Mouse (Mus musculus) neural tube, postnatal 0 days (tissue): ENCODE data around the gene Zfp808. TPM values are rescaled to one million over a fixed set of nuclear protein-coding genes. Genes with fewer than 3 reads are reported as not detected.

Source experiments
- polyA plus RNA-seq: library from polyadenylated mRNA; unstranded; fragments of >200 nt; fragmentation: Nextera tagmentation; extraction: Ambion mirVana; gene quantifications from 2 replicates; pipeline ENCODE4 v1.2.1, GENCODE M21; 2015

The Zfp808 gene
- polyA plus RNA-seq: 3.1 and 3.3 TPM in 2 replicates

DNA sequence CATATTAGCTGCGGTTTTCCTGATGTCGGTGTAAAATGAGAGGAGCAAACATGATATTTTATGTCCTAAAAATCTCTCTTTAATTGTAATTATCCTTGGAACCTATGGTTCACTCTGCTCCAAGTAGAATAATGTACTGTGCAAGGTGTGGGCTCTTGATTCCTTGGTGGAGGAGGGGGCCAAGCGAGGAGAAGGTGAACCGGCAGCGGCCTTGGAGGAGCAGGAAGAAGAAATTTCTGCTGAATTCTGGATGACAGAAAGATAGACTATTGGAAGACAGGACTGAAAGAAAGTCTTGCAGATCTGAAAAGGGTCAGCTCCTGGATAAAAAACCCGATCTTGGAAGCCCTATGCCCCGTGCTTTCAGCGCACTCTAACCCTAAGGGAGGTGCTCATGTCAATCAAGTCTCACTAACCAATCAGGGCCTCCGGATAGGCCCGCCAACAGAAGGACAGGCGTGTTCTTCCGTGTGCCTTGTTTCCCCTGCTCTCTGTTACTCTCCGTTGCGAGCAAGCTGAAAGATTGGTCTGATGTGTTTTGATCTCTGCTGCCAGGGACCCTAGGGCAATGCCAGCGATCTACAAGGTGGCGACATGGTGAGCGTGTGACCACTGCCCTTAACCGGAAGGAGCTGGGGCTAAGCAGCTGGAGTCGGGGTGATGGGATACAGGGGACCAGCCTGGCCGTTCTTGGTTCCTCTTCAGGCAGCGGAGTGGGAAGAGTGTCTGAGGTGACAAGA, at the start of gene Zfp808:
Gene Zfp808, plus strand, starts transcription at position 455 of the 740 bp plus-strand sequence.

